Mouse (Mus musculus): ENCODE measurements around the gene Trmu. TPM values are rescaled to one million over a fixed set of nuclear protein-coding genes. Genes with fewer than 3 reads are reported as not detected.

Trmu gene
- polyA plus RNA-seq, 1 experiment = 21.4 TPM

DNA sequence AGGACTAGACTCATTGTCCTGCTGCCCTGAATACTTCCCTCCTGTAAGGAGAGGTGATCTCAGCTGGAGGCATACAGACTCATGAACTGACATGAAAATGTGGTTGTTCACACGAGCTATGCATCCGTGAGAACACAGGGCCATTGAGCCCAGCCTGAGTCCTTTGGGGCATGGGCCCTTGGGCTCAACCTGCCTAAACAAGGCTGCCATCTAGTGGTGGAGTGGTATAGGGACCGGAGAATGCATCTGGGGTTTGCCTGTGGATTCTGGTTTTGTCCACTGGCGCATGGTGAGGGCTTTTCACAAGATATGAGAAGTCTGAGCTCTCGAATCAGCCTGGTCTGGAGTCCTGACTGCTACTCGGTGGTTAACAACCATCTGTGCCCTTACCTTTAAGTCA is 11.4 kb upstream of the Trmu start:
- peaks cover 23% of the 10 kb centered on the region for H3K36me3 ChIP-seq (ENCODE audit: control insufficient read depth, insufficient read depth)
- no peak for TF ChIP-seq USF1 (IDR thresholded peaks at IDR 0.05; ENCODE audit: low read depth)
- no peak for TF ChIP-seq POLR2AphosphoS2 (IDR thresholded peaks at IDR 0.05; ENCODE audit: insufficient read length, low read depth)
- TF ChIP-seq MYOG (IDR thresholded peaks at IDR 0.05; ENCODE audit: control insufficient read depth in 1 of 3, insufficient read depth in 1 of 3, insufficient read length in 2 of 3, low read depth in 2 of 3) = no peak
- TF ChIP-seq MAX (IDR thresholded peaks at IDR 0.05; ENCODE audit: low read depth) = no peak
- TF ChIP-seq MYOD1 (IDR thresholded peaks at IDR 0.05; ENCODE audit: control insufficient read depth in 1 of 3, insufficient read length in 2 of 3, low read depth in 2 of 3) = no peak
- H3K27me3 ChIP-seq (ENCODE audit: control insufficient read depth, insufficient read depth, insufficient read length) = no peaks in the 10 kb centered on the region
- no peak overlapping the region for H3ac ChIP-seq (ENCODE audit: control insufficient read depth, insufficient read length)
- no peak overlapping the region for H3K4me3 ChIP-seq
- H3K4me2 ChIP-seq (ENCODE audit: low read depth) = no peak overlapping the region
- H3K79me2 ChIP-seq (ENCODE audit: control insufficient read depth, insufficient read depth) = no peaks in the 10 kb centered on the region

DNA sequence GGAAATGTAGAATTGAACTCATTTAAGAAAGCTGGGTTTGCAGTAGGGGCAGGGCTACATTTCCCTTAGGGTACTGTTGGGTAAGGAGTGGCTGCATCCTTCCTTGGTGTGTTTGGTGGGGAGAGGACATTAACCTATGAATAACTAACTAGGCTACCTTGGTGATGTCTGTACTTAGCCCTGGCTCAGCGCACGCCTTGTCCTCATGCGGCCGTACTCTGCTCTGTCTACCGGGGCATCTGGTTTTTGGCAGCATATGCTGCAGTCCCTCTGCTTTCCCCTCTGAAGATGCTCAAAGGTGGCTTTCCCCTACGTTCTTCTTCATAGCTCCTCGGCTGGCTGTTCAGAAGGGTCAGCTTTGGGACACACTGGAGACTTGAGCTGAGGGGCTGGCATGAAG is 1.8 kb upstream of the Trmu start:
- no peak overlapping the region for H3K4me2 ChIP-seq (ENCODE audit: low read depth)
- TF ChIP-seq CEBPB (IDR thresholded peaks at IDR 0.05; ENCODE audit: insufficient read depth, poor library complexity, severe bottlenecking) (no peak), USF1 (IDR thresholded peaks at IDR 0.05; ENCODE audit: low read depth) (no peak), POLR2AphosphoS2 (IDR thresholded peaks at IDR 0.05; ENCODE audit: insufficient read length, low read depth) (no peak), TCF12 (IDR thresholded peaks at IDR 0.05; ENCODE audit: insufficient read depth, poor library complexity, severe bottlenecking) (no peak), REST (IDR thresholded peaks at IDR 0.05; ENCODE audit: insufficient read depth, insufficient read length) (no peak), E2F4 (IDR thresholded peaks at IDR 0.05; ENCODE audit: insufficient read depth) (no peak), POLR2A (IDR thresholded peaks at IDR 0.05; ENCODE audit: insufficient read length, low read depth) (no peak), SRF (IDR thresholded peaks at IDR 0.05; ENCODE audit: control insufficient read depth, insufficient read length, low read depth) (no peak), TCF3 (IDR thresholded peaks at IDR 0.05; ENCODE audit: insufficient read length, low read depth) (no peak), MAX (IDR thresholded peaks at IDR 0.05; ENCODE audit: low read depth) (no peak), MYOG (IDR thresholded peaks at IDR 0.05; ENCODE audit: control insufficient read depth in 1 of 3, insufficient read depth in 1 of 3, insufficient read length in 2 of 3, low read depth in 2 of 3) (no peak), MYOD1 (IDR thresholded peaks at IDR 0.05; ENCODE audit: control insufficient read depth in 1 of 3, insufficient read length in 2 of 3, low read depth in 2 of 3) (no peak)

DNA sequence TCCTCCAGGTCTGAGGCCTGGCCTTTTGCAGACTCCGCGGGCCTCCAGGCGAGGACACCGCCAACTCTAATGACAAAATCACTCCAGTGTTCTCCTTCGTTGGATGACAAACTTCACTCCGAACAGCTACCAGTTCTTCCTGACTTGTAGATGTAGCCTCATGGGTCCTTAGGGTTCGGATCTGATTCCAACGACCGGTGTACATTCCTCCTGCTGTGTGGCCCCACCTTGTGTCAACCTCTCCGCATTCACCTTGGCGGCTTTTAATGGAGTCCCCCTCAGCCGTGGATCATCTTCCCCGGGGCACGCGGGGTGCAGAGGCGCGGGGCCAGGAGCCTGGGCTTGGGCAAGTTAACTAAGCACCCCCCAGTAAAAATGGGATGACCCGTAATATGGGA is 385 bp downstream of the Trmu start:
- Histone ChIP-seq H3K79me2 (ENCODE audit: control insufficient read depth, insufficient read depth) (no peaks in the 10 kb centered on the region), H3ac (ENCODE audit: control insufficient read depth, insufficient read length) (peak overlapping the region; percentile 27), H3K4me2 (ENCODE audit: low read depth) (peak overlapping the region; percentile 74), H3K4me3 (peak overlapping the region; percentile 75), H3K36me3 (ENCODE audit: control insufficient read depth, insufficient read depth) (peaks cover 3% of the 10 kb centered on the region), H3K27me3 (ENCODE audit: control insufficient read depth, insufficient read depth, insufficient read length) (no peaks in the 10 kb centered on the region)
- TF ChIP-seq REST (IDR thresholded peaks at IDR 0.05; ENCODE audit: insufficient read depth, insufficient read length) = no peak
- no peak for TF ChIP-seq POLR2A (IDR thresholded peaks at IDR 0.05; ENCODE audit: insufficient read length, low read depth)
- TF ChIP-seq SRF (IDR thresholded peaks at IDR 0.05; ENCODE audit: control insufficient read depth, insufficient read length, low read depth) = no peak
- no peak for TF ChIP-seq MAX (IDR thresholded peaks at IDR 0.05; ENCODE audit: low read depth)
- TF ChIP-seq TCF12 (IDR thresholded peaks at IDR 0.05; ENCODE audit: insufficient read depth, poor library complexity, severe bottlenecking) = no peak
- TF ChIP-seq USF1 (IDR thresholded peaks at IDR 0.05; ENCODE audit: low read depth) = no peak
- no peak for TF ChIP-seq TCF3 (IDR thresholded peaks at IDR 0.05; ENCODE audit: insufficient read length, low read depth)
- TF ChIP-seq E2F4 (IDR thresholded peaks at IDR 0.05; ENCODE audit: insufficient read depth) = no peak

More for the DNA sequence above, 1.8 kb upstream of the Trmu start:
- H3ac ChIP-seq (ENCODE audit: control insufficient read depth, insufficient read length) = no peak overlapping the region
- H3K36me3 ChIP-seq (ENCODE audit: control insufficient read depth, insufficient read depth) = peaks cover 18% of the 10 kb centered on the region
- no peaks in the 10 kb centered on the region for H3K79me2 ChIP-seq (ENCODE audit: control insufficient read depth, insufficient read depth)
- no peak overlapping the region for H3K4me3 ChIP-seq
- no peaks in the 10 kb centered on the region for H3K27me3 ChIP-seq (ENCODE audit: control insufficient read depth, insufficient read depth, insufficient read length)

DNA sequence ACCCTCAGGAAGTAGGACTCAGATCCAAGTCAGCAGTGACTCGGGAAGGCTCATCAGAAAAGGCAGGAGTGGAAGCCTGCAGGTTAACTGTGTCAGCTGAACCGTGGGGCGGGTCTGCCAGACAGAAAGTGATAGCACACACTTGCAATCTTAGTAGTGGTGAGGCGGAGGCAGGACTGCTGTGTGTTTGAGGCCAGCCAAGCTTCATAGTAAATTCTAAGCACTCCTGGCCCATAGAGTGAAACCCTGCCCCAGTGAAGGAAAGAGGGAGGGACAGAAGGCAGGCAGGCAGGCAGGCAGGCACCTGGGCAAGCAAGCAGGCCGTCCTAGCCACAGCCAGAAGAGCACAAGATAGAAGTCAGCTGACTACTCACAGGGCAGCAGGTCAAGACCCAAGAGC is 6.5 kb downstream of the Trmu start:
- H3K4me3 ChIP-seq = no peak overlapping the region
- H3K4me2 ChIP-seq (ENCODE audit: low read depth) = no peak overlapping the region
- H3K36me3 ChIP-seq (ENCODE audit: control insufficient read depth, insufficient read depth) = peaks cover 17% of the 10 kb centered on the region
- H3K27me3 ChIP-seq (ENCODE audit: control insufficient read depth, insufficient read depth, insufficient read length) = no peaks in the 10 kb centered on the region
- no peak overlapping the region for H3ac ChIP-seq (ENCODE audit: control insufficient read depth, insufficient read length)
- no peaks in the 10 kb centered on the region for H3K79me2 ChIP-seq (ENCODE audit: control insufficient read depth, insufficient read depth)
- TF ChIP-seq MYOD1 (IDR thresholded peaks at IDR 0.05; ENCODE audit: control insufficient read depth in 1 of 3, insufficient read length in 2 of 3, low read depth in 2 of 3) (no peak), REST (IDR thresholded peaks at IDR 0.05; ENCODE audit: insufficient read depth, insufficient read length) (no peak), E2F4 (IDR thresholded peaks at IDR 0.05; ENCODE audit: insufficient read depth) (no peak), USF1 (IDR thresholded peaks at IDR 0.05; ENCODE audit: low read depth) (no peak), SRF (IDR thresholded peaks at IDR 0.05; ENCODE audit: control insufficient read depth, insufficient read length, low read depth) (no peak), CEBPB (IDR thresholded peaks at IDR 0.05; ENCODE audit: insufficient read depth, poor library complexity, severe bottlenecking) (no peak), POLR2A (IDR thresholded peaks at IDR 0.05; ENCODE audit: insufficient read length, low read depth) (no peak), MAX (IDR thresholded peaks at IDR 0.05; ENCODE audit: low read depth) (no peak), MYOG (IDR thresholded peaks at IDR 0.05; ENCODE audit: control insufficient read depth in 1 of 3, insufficient read depth in 1 of 3, insufficient read length in 2 of 3, low read depth in 2 of 3) (no peak), POLR2AphosphoS2 (IDR thresholded peaks at IDR 0.05; ENCODE audit: insufficient read length, low read depth) (no peak), TCF3 (IDR thresholded peaks at IDR 0.05; ENCODE audit: insufficient read length, low read depth) (no peak), TCF12 (IDR thresholded peaks at IDR 0.05; ENCODE audit: insufficient read depth, poor library complexity, severe bottlenecking) (no peak)

DNA sequence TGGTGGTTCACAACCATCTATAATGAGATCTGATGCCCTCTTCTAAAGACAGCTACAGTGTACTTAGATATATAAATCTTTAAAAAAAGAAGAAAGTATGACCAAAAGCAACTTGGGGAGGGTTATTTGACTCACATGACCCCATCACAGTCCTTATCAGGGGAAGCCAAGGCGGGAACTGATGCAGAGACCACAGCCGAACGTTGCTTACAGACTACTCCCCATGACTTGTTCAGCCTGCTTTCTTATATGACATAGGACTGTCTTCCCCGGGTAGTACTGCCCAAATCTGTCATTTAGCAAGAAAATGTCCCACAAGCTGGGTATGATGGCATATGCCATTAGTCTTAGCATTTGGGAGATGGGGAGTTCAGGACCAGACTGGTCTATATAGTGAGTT is 10.1 kb downstream of the Trmu start:
- Histone ChIP-seq H3K79me2 (ENCODE audit: control insufficient read depth, insufficient read depth) (no peaks in the 10 kb centered on the region), H3K36me3 (ENCODE audit: control insufficient read depth, insufficient read depth) (peaks cover 40% of the 10 kb centered on the region), H3K4me2 (ENCODE audit: low read depth) (no peak overlapping the region), H3K4me3 (no peak overlapping the region), H3K27me3 (ENCODE audit: control insufficient read depth, insufficient read depth, insufficient read length) (no peaks in the 10 kb centered on the region), H3ac (ENCODE audit: control insufficient read depth, insufficient read length) (no peak overlapping the region)
- TF ChIP-seq USF1 (IDR thresholded peaks at IDR 0.05; ENCODE audit: low read depth) (no peak), TCF12 (IDR thresholded peaks at IDR 0.05; ENCODE audit: insufficient read depth, poor library complexity, severe bottlenecking) (no peak)

All from myocyte (in vitro differentiated cells).